Mouse (Mus musculus): Measurements from ENCODE around the gene Zfp839. TPM values are rescaled to one million over a fixed set of nuclear protein-coding genes. Genes with fewer than 3 reads are reported as not detected.

Gene Zfp839
- total and polyA plus RNA-seq, 3 experiments = 4.8 to 10.3 (median 9.1) TPM

- Histone ChIP-seq H3K27me3 (ENCODE audit: control insufficient read depth, insufficient read depth, low read length) (no peaks in the 10 kb centered on the region), H3K36me3 (ENCODE audit: control insufficient read depth, insufficient read depth, low read length) (no peaks in the 10 kb centered on the region), H3K79me2 (replicated peaks; ENCODE audit: control insufficient read depth, insufficient read depth, low read length) (peaks cover 3% of the 10 kb centered on the region; the same call in 1 of the 2 replicates), H3K4me1 (ENCODE audit: control insufficient read depth, insufficient read depth, low read length) (peaks cover 5% of the 10 kb centered on the region), H3K9ac (ENCODE audit: low read depth, low read length) (no peak overlapping the region), H3K27ac (no peak overlapping the region), H3K4me3 (no peak overlapping the region)
- no peak for DNase-seq
- TF ChIP-seq POLR2A (IDR thresholded peaks at IDR 0.05; ENCODE audit: insufficient read depth, low read depth, low read length) = no peak
- 92% methylated on average over 1 of the region's 1 CpGs for WGBS
- intact Hi-C loops (cut with DNase I) = no loop called here
Observed at GRCm38 (mm10) chr12:110891887-110892286, 41.8 kb downstream of the Zfp839 start.

GRCm38 (mm10) chr12:110902106-110902505, 52.1 kb downstream of the Zfp839 start:
- Histone ChIP-seq H3K4me3 (no peak overlapping the region), H3K27ac (no peak overlapping the region), H3K27me3 (ENCODE audit: control insufficient read depth, insufficient read depth, low read length) (no peaks in the 10 kb centered on the region), H3K9ac (ENCODE audit: low read depth, low read length) (no peak overlapping the region), H3K4me1 (ENCODE audit: control insufficient read depth, insufficient read depth, low read length) (no peaks in the 10 kb centered on the region), H3K36me3 (ENCODE audit: control insufficient read depth, insufficient read depth, low read length) (no peaks in the 10 kb centered on the region), H3K79me2 (replicated peaks; ENCODE audit: control insufficient read depth, insufficient read depth, low read length) (no peaks in the 10 kb centered on the region)
- DNase-seq = no peak
- intact Hi-C loops (cut with DNase I) = no loop called here
- no peak for TF ChIP-seq EP300 (IDR thresholded peaks at IDR 0.05; ENCODE audit: insufficient read depth, low read depth, low read length)
- TF ChIP-seq CTCF (IDR thresholded peaks at IDR 0.05) = no peak
- no peak for TF ChIP-seq POLR2A (IDR thresholded peaks at IDR 0.05; ENCODE audit: insufficient read depth, low read depth, low read length)
- 68% methylated on average over 4 of the region's 4 CpGs for WGBS

- no peak overlapping the region for H3K4me3 ChIP-seq
- intact Hi-C loops (cut with DNase I) = no loop called here
- H3K36me3 ChIP-seq (ENCODE audit: control insufficient read depth, insufficient read depth, low read length) = no peaks in the 10 kb centered on the region
- DNase-seq = no peak
- no peak overlapping the region for H3K9ac ChIP-seq (ENCODE audit: low read depth, low read length)
- no peak overlapping the region for H3K27ac ChIP-seq
- H3K27me3 ChIP-seq (ENCODE audit: control insufficient read depth, insufficient read depth, low read length) = no peaks in the 10 kb centered on the region
- no peaks in the 10 kb centered on the region for H3K79me2 ChIP-seq (replicated peaks; ENCODE audit: control insufficient read depth, insufficient read depth, low read length)
- peak; percentile 57 for TF ChIP-seq CTCF (IDR thresholded peaks at IDR 0.05)
- TF ChIP-seq EP300 (IDR thresholded peaks at IDR 0.05; ENCODE audit: insufficient read depth, low read depth, low read length) = no peak
- TF ChIP-seq POLR2A (IDR thresholded peaks at IDR 0.05; ENCODE audit: insufficient read depth, low read depth, low read length) = no peak
- 0 out of 2 replicates have a peak, but pooled peaks cover 1% of the 10 kb centered on the region for H3K4me1 ChIP-seq (ENCODE audit: control insufficient read depth, insufficient read depth, low read length)
- 91% methylated on average over 2 of the region's 2 CpGs for WGBS
Observed at GRCm38 (mm10) chr12:110903536-110903935, 53.5 kb downstream of the Zfp839 start.

GRCm38 (mm10) chr12:110907845-110908244, 57.8 kb downstream of the Zfp839 start:
- H3K27ac ChIP-seq = no peak overlapping the region
- H3K27me3 ChIP-seq (ENCODE audit: control insufficient read depth, insufficient read depth, low read length) = no peaks in the 10 kb centered on the region

GRCm38 (mm10) chr12:110909962-110910361, 59.9 kb downstream of the Zfp839 start:
- DNase-seq = no peak
- intact Hi-C loops (cut with DNase I) = no loop called here
- no peaks in the 10 kb centered on the region for H3K27me3 ChIP-seq (ENCODE audit: control insufficient read depth, insufficient read depth, low read length)
- 0 out of 2 replicates have a peak, but pooled peaks cover 1% of the 10 kb centered on the region for H3K4me1 ChIP-seq (ENCODE audit: control insufficient read depth, insufficient read depth, low read length)
- no peaks in the 10 kb centered on the region for H3K79me2 ChIP-seq (replicated peaks; ENCODE audit: control insufficient read depth, insufficient read depth, low read length)
- 93% methylated on average over 2 of the region's 2 CpGs for WGBS
- TF ChIP-seq POLR2A (IDR thresholded peaks at IDR 0.05; ENCODE audit: insufficient read depth, low read depth, low read length) = no peak
- no peak for TF ChIP-seq EP300 (IDR thresholded peaks at IDR 0.05; ENCODE audit: insufficient read depth, low read depth, low read length)
- TF ChIP-seq CTCF (IDR thresholded peaks at IDR 0.05) = no peak
- no peak overlapping the region for H3K9ac ChIP-seq (ENCODE audit: low read depth, low read length)
- no peak overlapping the region for H3K4me3 ChIP-seq
- no peaks in the 10 kb centered on the region for H3K36me3 ChIP-seq (ENCODE audit: control insufficient read depth, insufficient read depth, low read length)
- no peak overlapping the region for H3K27ac ChIP-seq

More at GRCm38 (mm10) chr12:110907845-110908244, 57.8 kb downstream of the Zfp839 start:
- H3K9ac ChIP-seq (ENCODE audit: low read depth, low read length) = no peak overlapping the region
- TF ChIP-seq POLR2A (IDR thresholded peaks at IDR 0.05; ENCODE audit: insufficient read depth, low read depth, low read length) = no peak
- no peak for TF ChIP-seq CTCF (IDR thresholded peaks at IDR 0.05)
- TF ChIP-seq EP300 (IDR thresholded peaks at IDR 0.05; ENCODE audit: insufficient read depth, low read depth, low read length) = no peak
- no peaks in the 10 kb centered on the region for H3K36me3 ChIP-seq (ENCODE audit: control insufficient read depth, insufficient read depth, low read length)
- no peaks in the 10 kb centered on the region for H3K79me2 ChIP-seq (replicated peaks; ENCODE audit: control insufficient read depth, insufficient read depth, low read length)
- H3K4me1 ChIP-seq (ENCODE audit: control insufficient read depth, insufficient read depth, low read length) = 0 out of 2 replicates have a peak, but pooled peaks cover 1% of the 10 kb centered on the region
- WGBS = 59% methylated on average over 3 of the region's 3 CpGs
- DNase-seq = no peak
- intact Hi-C loops (cut with DNase I) = no loop called here
- no peak overlapping the region for H3K4me3 ChIP-seq

GRCm38 (mm10) chr12:110915761-110916160, 65.7 kb downstream of the Zfp839 start:
- no peak overlapping the region for H3K9ac ChIP-seq (ENCODE audit: low read depth, low read length)
- TF ChIP-seq CTCF (IDR thresholded peaks at IDR 0.05) (no peak), EP300 (IDR thresholded peaks at IDR 0.05; ENCODE audit: insufficient read depth, low read depth, low read length) (no peak), POLR2A (IDR thresholded peaks at IDR 0.05; ENCODE audit: insufficient read depth, low read depth, low read length) (no peak)
- no peaks in the 10 kb centered on the region for H3K4me1 ChIP-seq (ENCODE audit: control insufficient read depth, insufficient read depth, low read length)
- no peak for DNase-seq
- no peak overlapping the region for H3K27ac ChIP-seq
- H3K79me2 ChIP-seq (replicated peaks; ENCODE audit: control insufficient read depth, insufficient read depth, low read length) = no peaks in the 10 kb centered on the region
- no peak overlapping the region for H3K4me3 ChIP-seq
- H3K36me3 ChIP-seq (ENCODE audit: control insufficient read depth, insufficient read depth, low read length) = no peaks in the 10 kb centered on the region
- intact Hi-C loops (cut with DNase I) = no loop called here
- WGBS = 71% methylated on average over 9 of the region's 9 CpGs
- H3K27me3 ChIP-seq (ENCODE audit: control insufficient read depth, insufficient read depth, low read length) = no peaks in the 10 kb centered on the region

Other genes starting within 250 kb of the Zfp839 start
- gene Dync1h1, start 248.8 kb upstream of the Zfp839 start, total RNA-seq (2021) = 100 to 1,000 TPM; 111 to 135 TPM
- 168 and 180 TPM in 2 replicates for gene Dync1h1, start 248.8 kb upstream of the Zfp839 start, polyA plus RNA-seq (2012; rRNA removed)
- not detected for gene 1700001K19Rik, start 167.6 kb upstream of the Zfp839 start, total RNA-seq (2021)
- gene 1700001K19Rik, start 167.6 kb upstream of the Zfp839 start, polyA plus RNA-seq (2012; rRNA removed) = 0.12 TPM in 1 of 2 replicates, not detected in the other
- gene Hsp90aa1, start 147.5 kb upstream of the Zfp839 start, total RNA-seq (2021) = 100 to 1,000 TPM; 186 to 228 TPM
- gene Hsp90aa1, start 147.5 kb upstream of the Zfp839 start, polyA plus RNA-seq (2012; rRNA removed) = 47.5 and 99.5 TPM in 2 replicates
- gene Wdr20, start 112.3 kb upstream of the Zfp839 start, total RNA-seq (2021) = 10 to 100 TPM; 28.6 to 30.9 TPM
- 14.5 and 20.1 TPM in 2 replicates for gene Wdr20, start 112.3 kb upstream of the Zfp839 start, polyA plus RNA-seq (2012; rRNA removed)
- gene Mok, start 9.3 kb upstream of the Zfp839 start, total RNA-seq (2021) = under 1 TPM; 0.36 to 0.86 TPM
- 0.82 and 1.1 TPM in 2 replicates for gene Mok, start 9.3 kb upstream of the Zfp839 start, polyA plus RNA-seq (2012; rRNA removed)
- gene Cinp, start 38.9 kb downstream of the Zfp839 start, total RNA-seq (2021) = 10 to 100 TPM; 27.3 to 31.1 TPM
- gene Cinp, start 38.9 kb downstream of the Zfp839 start, polyA plus RNA-seq (2012; rRNA removed) = 27.1 and 30.1 TPM in 2 replicates
- gene Tecpr2, start 39.0 kb downstream of the Zfp839 start, total RNA-seq (2021) = 1 to 10 TPM; 5.1 to 5.2 TPM
- 3.6 and 5.9 TPM in 2 replicates for gene Tecpr2, start 39.0 kb downstream of the Zfp839 start, polyA plus RNA-seq (2012; rRNA removed)
- gene Ankrd9, start 128.8 kb downstream of the Zfp839 start, total RNA-seq (2021) = 10 to 100 TPM; 59.3 to 84.2 TPM
- gene Ankrd9, start 128.8 kb downstream of the Zfp839 start, polyA plus RNA-seq (2012; rRNA removed) = 80.5 and 93.2 TPM in 2 replicates
- gene Rcor1, start 189.1 kb downstream of the Zfp839 start, total RNA-seq (2021) = 10 to 100 TPM; 13.9 to 14.8 TPM
- 5.9 and 9.9 TPM in 2 replicates for gene Rcor1, start 189.1 kb downstream of the Zfp839 start, polyA plus RNA-seq (2012; rRNA removed)

Data from heart, adult 2 months (tissue).